Mouse (Mus musculus): Measurements from ENCODE around the gene Fbxl21.

DNA sequence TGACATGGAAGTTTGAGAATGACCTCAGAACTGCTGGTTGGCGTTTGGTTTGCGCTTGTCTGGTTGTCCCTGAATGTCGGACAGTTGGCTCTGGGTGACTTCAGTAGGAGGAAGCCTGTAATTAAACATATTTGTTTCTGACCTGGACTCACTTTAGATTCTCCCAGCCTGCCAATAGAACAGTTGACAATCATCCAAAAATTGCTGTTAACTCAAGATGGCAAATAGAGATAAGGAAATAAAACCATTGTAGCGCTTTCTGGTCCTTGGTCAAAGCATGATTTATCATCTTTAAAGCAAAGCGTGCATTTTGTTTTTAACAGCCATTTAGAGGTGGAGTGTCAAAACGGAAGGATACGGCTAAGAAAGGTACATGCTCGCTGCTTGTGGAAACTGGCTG, 49.4 kb downstream of the Fbxl21 start:
- no peak for TF ChIP-seq CTCF (IDR thresholded peaks at IDR 0.05; ENCODE audit: extremely low read depth, insufficient read length, insufficient replicate concordance, low read depth, low read length)
- no peak for TF ChIP-seq POLR2A (IDR thresholded peaks at IDR 0.05; ENCODE audit: low read depth, low read length)

Data from small intestine, adult 2 months (tissue).